Mouse (Mus musculus) heart, postnatal 0 days (tissue): ENCODE results near the gene Mrln. TPM values are rescaled to one million over a fixed set of nuclear protein-coding genes. Genes with fewer than 3 reads are reported as not detected.
A peak's percentile ranks its signal among the peaks of the same experiment; 100 is the strongest.

Source experiments
- ATAC-seq: fragments of 200-750 bp; cut with Nextera tagmentation; 2 replicates; pipeline ENCODE4 v1.8.0; 2017; ENCODE audit warnings: low read depth, moderate number of reproducible peaks, moderate library complexity; ENCODE audit not compliant: insufficient read depth
- DNase-seq: peaks from one replicate; pipeline ENCODE4 v3.0.0-alpha.2; 2016; ENCODE audit warnings: low spot score
- H3K27ac ChIP-seq: fragments of 300-500 bp; sonication (generic); 2 replicates; pipeline ENCODE4 v1.5.1; 2014; ENCODE audit warnings: low read depth, mild to moderate bottlenecking
- H3K27me3 ChIP-seq: fragments of 300-500 bp; sonication (generic); 2 replicates; pipeline ENCODE4 v1.6.1; 2014; ENCODE audit warnings: low read length, mixed read lengths; ENCODE audit not compliant: control insufficient read depth, insufficient read depth
- H3K36me3 ChIP-seq: fragments of 300-500 bp; sonication (generic); replicated peaks from 2 replicates; pipeline ENCODE4 v1.6.1; 2014; ENCODE audit warnings: low read length, mixed read lengths; ENCODE audit not compliant: control insufficient read depth, insufficient read depth
- H3K4me1 ChIP-seq: fragments of 300-500 bp; sonication (generic); 2 replicates; pipeline ENCODE4 v1.6.1; 2014; ENCODE audit warnings: antibody characterized with exemption; ENCODE audit not compliant: control insufficient read depth, insufficient read depth
- H3K4me2 ChIP-seq: fragments of 300-500 bp; sonication (generic); 2 replicates; pipeline ENCODE4 v1.6.1; 2014; ENCODE audit warnings: low read depth, mild to moderate bottlenecking, low read length, moderate library complexity
- H3K4me3 ChIP-seq: fragments of 300-500 bp; sonication (generic); 2 replicates; pipeline ENCODE4 v1.5.1; 2014; ENCODE audit warnings: low read depth, low read length
- H3K9ac ChIP-seq: fragments of 300-500 bp; sonication (generic); replicated peaks from 2 replicates; pipeline ENCODE4 v1.6.1; 2014; ENCODE audit warnings: low read depth, low read length, mixed read lengths
- H3K9me3 ChIP-seq: fragments of 300-500 bp; sonication (generic); replicated peaks from 2 replicates; pipeline ENCODE4 v1.6.1; 2016; ENCODE audit warnings: low read length; ENCODE audit not compliant: control insufficient read depth
- CTCF ChIP-seq: IDR thresholded peaks from 2 replicates; pipeline ENCODE4 v1.5.1; 2016; ENCODE audit warnings: antibody characterized with exemption, control low read depth, low read depth
- EP300 ChIP-seq: IDR thresholded peaks from 2 replicates; pipeline ENCODE4 v1.6.1; 2016; ENCODE audit warnings: antibody characterized with exemption, low read depth
- WGBS: fragments of 180-500 bp; shearing (Covaris S2); extraction: QIAGEN DNeasy Blood & Tissue Kit; methylation state at CpG from one replicate; pipeline ENCODE4 v1.1.7; 2014; 5-methylcytosine and 5-hydroxymethylcytosine counted together
- polyA plus RNA-seq: library from polyadenylated mRNA; unstranded; fragments of >200 nt; fragmentation: Nextera tagmentation; extraction: Ambion mirVana; gene quantifications from 2 replicates; pipeline ENCODE4 v1.2.1, GENCODE M21; 2015
- total RNA-seq: library from RNA; depleted of rRNA; stranded (reverse); fragments of >200 nt; gene quantifications from 2 replicates; pipeline ENCODE4 v1.2.3, GENCODE M21; 2014; ENCODE audit warnings: low replicate concordance

The Mrln gene
- total and polyA plus RNA-seq, 2 experiments from 2014 or later: not detected

DNA sequence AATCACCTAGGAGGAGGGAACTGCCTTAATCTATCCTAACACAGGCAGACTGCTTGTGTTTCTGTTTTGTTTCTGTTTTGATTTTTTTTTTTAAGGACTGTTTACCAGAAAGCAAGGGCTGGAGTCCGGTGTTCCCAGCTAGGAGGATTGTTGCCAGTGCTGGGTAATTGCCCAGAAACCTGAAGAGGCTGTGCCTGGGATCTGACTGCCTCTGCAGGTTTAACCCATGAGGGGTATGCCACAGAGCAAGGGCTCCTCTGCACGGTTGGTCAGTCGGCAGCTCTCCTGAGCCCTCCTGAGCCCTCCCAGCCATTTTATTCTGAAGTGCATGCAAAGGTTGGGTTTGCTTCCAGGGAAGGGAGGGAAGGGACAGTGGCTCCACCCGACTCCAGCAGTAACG is 40.8 kb upstream of the Mrln start:
- Histone ChIP-seq H3K4me3 (no peak overlapping the region), H3K36me3 (peaks cover 17% of the 10 kb centered on the region), H3K4me1 (peaks cover 14% of the 10 kb centered on the region), H3K27ac (no peak overlapping the region), H3K27me3 (no peaks in the 10 kb centered on the region), H3K9ac (no peak overlapping the region), H3K4me2 (no peak overlapping the region), H3K9me3 (no peaks in the 10 kb centered on the region)
- no peak for TF ChIP-seq CTCF
- no peak for TF ChIP-seq EP300
- DNase-seq (no peak), ATAC-seq (no peak)
- 61% methylated on average over 5 of the region's 5 CpGs for WGBS

DNA sequence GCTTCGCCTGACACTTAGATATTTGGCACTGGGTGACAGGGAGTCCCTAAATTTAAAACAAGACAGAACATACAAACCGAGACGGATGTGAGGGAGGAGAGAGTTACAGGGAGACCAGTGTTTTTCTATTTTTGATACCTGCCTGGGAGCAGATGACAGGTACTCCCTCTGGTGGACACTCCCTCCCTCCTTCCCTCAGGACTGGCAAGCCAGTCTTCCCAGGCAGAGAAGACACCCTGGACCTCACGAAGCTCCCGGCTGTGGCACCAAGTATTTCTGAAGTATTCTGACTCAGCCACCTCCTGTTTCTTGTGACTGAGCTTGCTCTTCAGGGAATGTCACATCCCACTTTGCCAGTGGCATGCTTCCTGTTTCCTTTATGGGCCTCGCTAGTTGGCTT is 38.6 kb upstream of the Mrln start:
- Histone ChIP-seq H3K27ac (no peak overlapping the region), H3K4me1 (peaks cover 17% of the 10 kb centered on the region), H3K4me2 (no peak overlapping the region), H3K4me3 (no peak overlapping the region), H3K9ac (no peak overlapping the region), H3K36me3 (peaks cover 29% of the 10 kb centered on the region), H3K9me3 (no peaks in the 10 kb centered on the region), H3K27me3 (no peaks in the 10 kb centered on the region)
- TF ChIP-seq CTCF (peak; percentile 64), EP300 (no peak)
- DNase-seq: peak; percentile 63
- WGBS: 33% methylated on average over 6 of the region's 6 CpGs
- no peak for ATAC-seq

DNA sequence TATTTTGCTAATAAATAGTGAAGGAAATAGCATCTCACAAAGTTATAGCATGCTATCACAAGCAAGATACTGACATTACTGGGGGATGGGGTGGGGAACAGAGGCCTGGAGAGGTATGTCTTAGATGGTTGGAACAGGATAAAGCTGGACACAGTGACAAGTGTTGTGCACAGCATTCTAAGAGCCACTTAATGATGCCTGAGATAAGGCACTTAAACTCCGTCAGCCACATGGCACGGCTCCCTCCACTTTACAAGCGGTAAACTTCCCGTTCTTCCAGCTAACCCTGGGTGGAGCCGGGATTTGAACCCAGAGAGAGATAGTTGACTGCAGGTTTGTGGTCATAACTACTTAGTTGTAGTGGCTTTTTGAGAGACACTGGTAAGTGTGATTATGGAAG is 38.0 kb upstream of the Mrln start:
- Histone ChIP-seq H3K9ac (no peak overlapping the region), H3K9me3 (no peaks in the 10 kb centered on the region), H3K4me3 (no peak overlapping the region), H3K36me3 (peaks cover 35% of the 10 kb centered on the region), H3K27ac (no peak overlapping the region), H3K27me3 (no peaks in the 10 kb centered on the region), H3K4me1 (peaks cover 17% of the 10 kb centered on the region), H3K4me2 (no peak overlapping the region)
- DNase-seq: no peak
- 38% methylated on average over 5 of the region's 5 CpGs for WGBS
- TF ChIP-seq EP300: no peak
- TF ChIP-seq CTCF: no peak
- no peak for ATAC-seq

DNA sequence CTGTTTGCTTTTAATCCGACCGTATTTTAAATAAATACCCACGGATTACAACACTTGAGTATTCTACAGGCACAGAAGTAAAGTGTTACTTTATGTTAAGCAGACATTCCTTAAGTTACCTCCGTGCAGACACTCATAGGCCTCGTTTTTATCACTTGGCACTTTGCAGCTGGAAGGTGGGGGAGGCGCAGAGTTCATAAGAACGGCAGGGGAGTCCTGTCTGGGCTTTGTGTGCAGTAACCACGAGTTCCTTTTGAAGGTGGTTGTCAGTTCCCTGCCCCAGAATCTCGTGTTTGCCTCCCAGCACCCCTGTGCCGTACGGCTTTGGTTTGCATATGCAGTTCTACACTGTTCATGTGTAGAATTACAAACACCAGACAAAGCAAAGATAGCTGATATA is 36.8 kb upstream of the Mrln start:
- H3K9me3 ChIP-seq: no peaks in the 10 kb centered on the region
- no peak for TF ChIP-seq CTCF
- TF ChIP-seq EP300: no peak
- ATAC-seq: no peak
- no peak for DNase-seq
- peaks cover 42% of the 10 kb centered on the region for H3K36me3 ChIP-seq
- peaks cover 17% of the 10 kb centered on the region for H3K4me1 ChIP-seq
- H3K4me2 ChIP-seq: no peak overlapping the region
- no peaks in the 10 kb centered on the region for H3K27me3 ChIP-seq
- 37% methylated on average over 11 of the region's 11 CpGs for WGBS
- H3K27ac ChIP-seq: no peak overlapping the region
- H3K4me3 ChIP-seq: no peak overlapping the region
- no peak overlapping the region for H3K9ac ChIP-seq

DNA sequence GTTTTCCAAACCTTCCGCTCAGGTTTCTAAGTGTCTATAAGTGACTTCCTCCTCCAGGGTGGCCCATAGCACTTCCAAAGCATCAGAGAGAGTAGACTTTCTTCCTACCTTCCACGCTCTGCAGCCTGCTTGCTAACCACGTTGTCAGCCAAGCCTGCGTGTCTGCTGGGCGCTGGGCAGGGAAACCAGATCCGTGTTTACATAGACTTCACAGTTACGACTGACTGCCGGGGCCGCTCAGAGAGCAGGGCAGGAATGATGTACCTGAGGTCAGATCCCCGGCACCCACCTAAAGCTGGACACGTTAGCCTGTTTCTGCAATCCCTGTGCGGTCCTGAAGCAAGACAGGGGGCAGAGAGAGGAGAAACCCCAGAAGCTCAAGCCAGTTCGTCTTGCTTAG is 36.1 kb upstream of the Mrln start:
- no peak for DNase-seq
- H3K4me1 ChIP-seq: peaks cover 15% of the 10 kb centered on the region
- no peak for ATAC-seq
- no peak overlapping the region for H3K9ac ChIP-seq
- no peaks in the 10 kb centered on the region for H3K9me3 ChIP-seq
- TF ChIP-seq EP300: no peak
- TF ChIP-seq CTCF: no peak
- H3K36me3 ChIP-seq: peaks cover 42% of the 10 kb centered on the region
- peak overlapping the region; percentile 57; the same call in 1 of the 2 replicates for H3K27ac ChIP-seq
- H3K4me2 ChIP-seq: no peak overlapping the region
- WGBS: 77% methylated on average over 13 of the region's 13 CpGs
- no peak overlapping the region for H3K4me3 ChIP-seq
- H3K27me3 ChIP-seq: no peaks in the 10 kb centered on the region

DNA sequence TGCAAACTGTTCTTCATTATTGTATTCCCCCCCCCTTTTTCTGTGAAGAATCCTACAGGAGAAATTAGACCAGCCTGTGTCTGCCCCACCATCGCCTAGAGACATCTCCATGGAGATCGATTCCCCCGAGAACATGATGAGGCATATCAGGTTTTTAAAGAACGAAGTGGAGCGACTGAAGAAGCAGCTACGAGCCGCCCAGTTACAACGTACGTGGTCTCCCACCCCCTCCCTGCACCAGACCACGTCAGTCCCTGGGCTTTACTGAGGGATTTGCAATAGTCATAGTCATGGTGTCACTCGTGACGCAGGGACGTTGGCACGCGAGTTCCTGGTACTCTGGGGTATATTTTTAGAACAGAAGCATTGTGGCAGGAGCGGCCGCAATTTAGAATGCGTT is 35.4 kb upstream of the Mrln start:
- Histone ChIP-seq H3K27ac (peak overlapping the region; percentile 57), H3K4me2 (peak overlapping the region; percentile 37), H3K9ac (no peak overlapping the region), H3K4me3 (no peak overlapping the region), H3K4me1 (peaks cover 10% of the 10 kb centered on the region; the same call in 1 of the 2 replicates), H3K9me3 (no peaks in the 10 kb centered on the region), H3K36me3 (peaks cover 45% of the 10 kb centered on the region), H3K27me3 (no peaks in the 10 kb centered on the region)
- ATAC-seq (peak; percentile 86), DNase-seq (peak; percentile 78)
- TF ChIP-seq EP300 (peak; percentile 74), CTCF (no peak)
- WGBS: 37% methylated on average over 18 of the region's 18 CpGs
